10 mouse cellular contexts compared by ENCODE assay signal in the genomic region with DNA sequence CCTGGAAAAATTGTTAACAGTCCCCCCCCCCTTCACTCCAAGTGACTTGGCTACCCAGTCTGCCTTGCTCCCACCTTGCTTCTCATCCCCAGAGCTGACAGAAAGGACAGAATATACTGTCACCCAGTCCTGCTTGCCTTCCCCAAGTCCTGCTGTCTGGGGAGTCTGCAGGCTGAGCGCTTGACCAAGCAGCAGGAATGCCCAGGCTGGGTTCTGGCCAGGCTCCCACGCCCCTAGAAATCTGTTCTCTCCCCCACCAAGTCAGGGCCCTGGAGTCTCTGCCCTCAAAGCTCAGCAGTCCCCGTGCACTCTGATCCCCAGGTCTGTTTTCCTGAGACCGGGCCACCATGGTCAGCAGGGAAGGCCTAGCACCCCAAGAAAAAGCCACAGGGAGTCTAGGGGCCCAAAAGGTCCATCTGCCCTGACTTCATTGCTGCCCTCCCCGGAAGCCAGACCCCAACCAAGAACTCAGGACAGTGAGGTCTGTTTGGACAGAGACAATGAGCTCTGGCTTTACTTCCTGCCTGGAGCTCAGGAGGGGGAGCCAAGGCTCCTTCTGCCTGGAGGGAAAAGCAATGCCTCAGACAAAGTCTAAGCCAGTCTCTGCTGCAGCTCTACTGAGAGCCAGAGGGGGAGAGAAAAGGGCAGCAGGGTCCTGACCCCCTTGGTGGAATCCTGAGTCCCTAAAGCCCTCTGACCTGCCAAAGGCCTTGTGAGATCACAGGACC. TPM values are rescaled to one million over a fixed set of nuclear protein-coding genes. Genes with fewer than 3 reads are reported as not detected.
A peak's percentile ranks its signal among the peaks of the same experiment; 100 is the strongest.
DNase-seq lines count a peak whose midpoint lies in the region; ATAC-seq and TF ChIP-seq lines count a peak whose summit lies in the region.
"Had no signal": no experiment of that assay in that cellular context is flagged by ENCODE, and none has a peak within 500 bp of the region (broad histone marks: within the 10 kb centered on the region; RNA-seq: fewer than 3 reads in every experiment).

No protein-coding gene starts in this region.

- intact Hi-C loops in left cerebral cortex, postnatal 10 days (cut with DNase I): no loop called here

- H3K4me2 ChIP-seq in hindbrain, embryonic 16.5 days (ENCODE audit: low read length): peak overlapping the region; percentile 76
- peak overlapping the region; percentile 88 for H3K4me2 ChIP-seq in midbrain, embryonic 11.5 days

- TF ChIP-seq CTCF in brain, embryonic 14.5 days (IDR thresholded peaks at IDR 0.05; ENCODE audit: borderline replicate concordance, extremely low read depth, insufficient read depth, insufficient read length): no peak

- no peak for TF ChIP-seq POLR2A in brain, embryonic 14.5 days (IDR thresholded peaks at IDR 0.05; ENCODE audit: borderline replicate concordance, extremely low read depth, insufficient read depth, insufficient read length, poor library complexity, severe bottlenecking)

- H3K4me1 ChIP-seq in hindbrain, embryonic 16.5 days (ENCODE audit: control insufficient read depth, insufficient read depth, low read depth, low read length): peaks cover 55% of the 10 kb centered on the region
- H3K4me1 ChIP-seq in midbrain, embryonic 11.5 days (ENCODE audit: control insufficient read depth, insufficient read depth, low read length): peaks cover 52% of the 10 kb centered on the region

- H3K27ac ChIP-seq in hindbrain, embryonic 16.5 days (ENCODE audit: low read depth, low read length): peak overlapping the region; percentile 87
- H3K27ac ChIP-seq in midbrain, embryonic 11.5 days (ENCODE audit: low read depth, low read length): peak overlapping the region; percentile 98

- ATAC-seq in hindbrain, embryonic 16.5 days: peak; percentile 13
- ATAC-seq in midbrain, embryonic 11.5 days (ENCODE audit: low FRiP score): peak; percentile 10

- no peaks in the 10 kb centered on the region for H3K27me3 ChIP-seq in hindbrain, embryonic 16.5 days (replicated peaks; ENCODE audit: control insufficient read depth, insufficient read depth, low read length)
- no peaks in the 10 kb centered on the region; the same call in 1 of the 2 replicates for H3K27me3 ChIP-seq in midbrain, embryonic 11.5 days (ENCODE audit: control insufficient read depth, insufficient read depth, low read length)

- H3K9ac ChIP-seq in hindbrain, embryonic 16.5 days (ENCODE audit: low read depth, low read length): peak overlapping the region; percentile 72
- H3K9ac ChIP-seq in midbrain, embryonic 11.5 days (ENCODE audit: low read length): peak overlapping the region; percentile 94

- no peaks in the 10 kb centered on the region; the same call in 1 of the 2 replicates for H3K9me3 ChIP-seq in hindbrain, embryonic 16.5 days (ENCODE audit: control insufficient read depth, low read length)
- peaks cover 20% of the 10 kb centered on the region for H3K9me3 ChIP-seq in midbrain, embryonic 11.5 days (ENCODE audit: control insufficient read depth, low read length)

- H3K36me3 ChIP-seq in hindbrain, embryonic 16.5 days (ENCODE audit: control insufficient read depth, insufficient read depth, low read length): peaks cover 30% of the 10 kb centered on the region
- H3K36me3 ChIP-seq in midbrain, embryonic 11.5 days (ENCODE audit: control insufficient read depth, insufficient read depth, low read length): peaks cover 40% of the 10 kb centered on the region

- DNase-seq in embryo, embryonic 10 days (ENCODE audit: low spot score): peak; percentile 50
- DNase-seq in embryo, embryonic 11 days: no peak
- DNase-seq in brain, embryonic 14.5 days (ENCODE audit: low read depth): peak; percentile 58
- peak; percentile 93 for DNase-seq in midbrain, embryonic 11.5 days (ENCODE audit: low spot score, missing footprints)
- no peak for DNase-seq in thymus, postnatal 25 days
- no peak for DNase-seq in left cerebral cortex, postnatal 10 days (ENCODE audit: extremely low spot score in 1 of 2, low spot score in 2 of 2)
- DNase-seq in thymus, postnatal 10 days (ENCODE audit: low spot score in 2 of 2): no peak

- WGBS in hindbrain, embryonic 16.5 days: 12% methylated on average over 5 of the region's 5 CpGs
- 13% methylated on average over 5 of the region's 5 CpGs for WGBS in midbrain, embryonic 11.5 days

- peak overlapping the region; percentile 40 for H3K4me3 ChIP-seq in hindbrain, embryonic 16.5 days (ENCODE audit: low read length)
- peak overlapping the region; percentile 42 for H3K4me3 ChIP-seq in midbrain, embryonic 11.5 days (ENCODE audit: low read depth, low read length)

RNA-seq across cellular contexts. Expression of gene Celsr2, which starts 4.2 kb away (rescaled TPM):
- 64.9 and 101 TPM in 2 replicates for polyA plus RNA-seq in brain, embryonic 14.5 days (2012; rRNA removed)
- 34.5 and 34.7 TPM in 2 replicates for polyA plus RNA-seq in hindbrain, embryonic 16.5 days (2015; fragmentation: Nextera tagmentation; extraction: Ambion mirVana)
- 61.9 and 65.2 TPM in 2 replicates for polyA plus RNA-seq in midbrain, embryonic 11.5 days (2014; fragmentation: Nextera tagmentation; extraction: Ambion mirVana)
- 100 to 1,000 TPM; 168 to 169 TPM for total RNA-seq in left cerebral cortex, postnatal 10 days (2021)

RNA-seq across cellular contexts. Expression of gene Psrc1, which starts 27.6 kb away (rescaled TPM):
- polyA plus RNA-seq in brain, embryonic 14.5 days (2012; rRNA removed): 27.1 and 71.0 TPM in 2 replicates
- polyA plus RNA-seq in hindbrain, embryonic 16.5 days (2015; fragmentation: Nextera tagmentation; extraction: Ambion mirVana): 10.8 and 11.1 TPM in 2 replicates
- 59.3 and 68.1 TPM in 2 replicates for polyA plus RNA-seq in midbrain, embryonic 11.5 days (2014; fragmentation: Nextera tagmentation; extraction: Ambion mirVana)
- 1 to 10 TPM; 6.9 to 10.0 TPM for total RNA-seq in left cerebral cortex, postnatal 10 days (2021)

RNA-seq across cellular contexts. Expression of gene Sars, which starts 33.8 kb away (rescaled TPM):
- polyA plus RNA-seq in brain, embryonic 14.5 days (2012; rRNA removed): 120 and 161 TPM in 2 replicates
- 216 and 224 TPM in 2 replicates for polyA plus RNA-seq in hindbrain, embryonic 16.5 days (2015; fragmentation: Nextera tagmentation; extraction: Ambion mirVana)
- 196 and 213 TPM in 2 replicates for polyA plus RNA-seq in midbrain, embryonic 11.5 days (2014; fragmentation: Nextera tagmentation; extraction: Ambion mirVana)
- 100 to 1,000 TPM; 212 to 216 TPM for total RNA-seq in left cerebral cortex, postnatal 10 days (2021)

RNA-seq across cellular contexts. Expression of gene Mybphl, which starts 46.5 kb away (rescaled TPM):
- polyA plus RNA-seq in brain, embryonic 14.5 days (2012; rRNA removed): 0.10 and 0.12 TPM in 2 replicates
- polyA plus RNA-seq in hindbrain, embryonic 16.5 days (2015; fragmentation: Nextera tagmentation; extraction: Ambion mirVana): 0.11 TPM in 1 of 2 replicates, not detected in the other
- polyA plus RNA-seq in midbrain, embryonic 11.5 days (2014; fragmentation: Nextera tagmentation; extraction: Ambion mirVana): 0.12 TPM in 1 of 2 replicates, not detected in the other
- total RNA-seq in left cerebral cortex, postnatal 10 days (2021): not detected
- total RNA-seq: neutrophil, adult 5-6 weeks had no signal
- polyA plus RNA-seq: large intestine, adult 2 months had no signal

Comparison
In these comparisons a context has a peak if more than half of its experiments do, and no peak if none do; other contexts are left out.
1. DNase-seq: peak in embryo, embryonic 10 days (single experiment), brain, embryonic 14.5 days (single experiment) and midbrain, embryonic 11.5 days (single experiment); none in embryo, embryonic 11 days (single experiment), thymus, postnatal 25 days (single experiment), left cerebral cortex, postnatal 10 days (0 of 2) and thymus, postnatal 10 days (0 of 2).